Mouse (Mus musculus) midbrain, embryonic 12.5 days (tissue): ENCODE measurements around the gene Cenpu. TPM values are rescaled to one million over a fixed set of nuclear protein-coding genes. Genes with fewer than 3 reads are reported as not detected.

Source experiments
- ATAC-seq: fragments of 200-750 bp; cut with Nextera tagmentation; 2 replicates; pipeline ENCODE4 v1.8.0; 2017; ENCODE audit warnings: low read depth, moderate TSS enrichment, moderate library complexity; ENCODE audit not compliant: low FRiP score
- H3K27ac ChIP-seq: fragments of 300-500 bp; sonication (generic); replicated peaks from 2 replicates; pipeline ENCODE4 v1.5.1; 2016; ENCODE audit warnings: mild to moderate bottlenecking
- H3K27me3 ChIP-seq: fragments of 300-500 bp; sonication (generic); 2 replicates; pipeline ENCODE4 v1.6.1; 2016; ENCODE audit warnings: mild to moderate bottlenecking
- H3K36me3 ChIP-seq: fragments of 300-500 bp; sonication (generic); 2 replicates; pipeline ENCODE4 v1.6.1; 2016
- H3K4me1 ChIP-seq: fragments of 300-500 bp; sonication (generic); 2 replicates; pipeline ENCODE4 v1.6.1; 2016
- H3K4me2 ChIP-seq: fragments of 300-500 bp; sonication (generic); replicated peaks from 2 replicates; pipeline ENCODE4 v1.6.1; 2016; ENCODE audit warnings: mild to moderate bottlenecking, moderate library complexity
- H3K4me3 ChIP-seq: fragments of 300-500 bp; sonication (generic); 2 replicates; pipeline ENCODE4 v1.5.1; 2016; ENCODE audit warnings: mild to moderate bottlenecking
- H3K9ac ChIP-seq: fragments of 300-500 bp; sonication (generic); replicated peaks from 2 replicates; pipeline ENCODE4 v1.6.1; 2016; ENCODE audit warnings: mild to moderate bottlenecking, moderate library complexity
- H3K9me3 ChIP-seq: fragments of 300-500 bp; sonication (generic); 2 replicates; pipeline ENCODE4 v1.6.1; 2016; ENCODE audit warnings: mild to moderate bottlenecking
- WGBS: fragments of 180-500 bp; shearing (Covaris S2); methylation state at CpG from one replicate; pipeline ENCODE4 v1.1.7; 2016; 5-methylcytosine and 5-hydroxymethylcytosine counted together
- polyA plus RNA-seq: library from polyadenylated mRNA; unstranded; fragments of >200 nt; fragmentation: Nextera tagmentation; extraction: Ambion mirVana; gene quantifications from 2 replicates; pipeline ENCODE4 v1.2.1, GENCODE M21; 2016

The Cenpu gene
- polyA plus RNA-seq, 1 experiment from 2014 or later, result 22.2 TPM

DNA sequence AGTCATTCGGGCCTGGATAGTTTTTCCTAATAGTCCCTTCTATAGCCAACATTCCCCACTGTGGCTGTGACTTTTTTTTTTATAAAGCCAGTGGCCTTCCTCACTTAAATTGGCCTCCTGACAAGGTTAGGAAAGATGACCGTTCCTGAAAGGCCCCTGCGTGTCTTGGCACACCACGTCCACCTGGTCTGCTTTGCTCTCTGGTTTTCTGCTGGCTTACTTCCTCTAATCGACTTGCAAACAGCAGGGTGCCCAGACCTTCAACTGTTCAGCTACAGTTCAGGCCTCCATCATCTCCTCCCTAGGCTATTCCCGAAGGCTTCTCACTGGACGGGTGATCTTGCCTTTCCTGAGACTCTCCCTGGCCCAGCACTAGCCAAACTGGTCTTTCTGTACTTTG is 76.1 kb downstream of the Cenpu start:
- Histone ChIP-seq H3K9me3 (no peaks in the 10 kb centered on the region), H3K27me3 (no peaks in the 10 kb centered on the region), H3K4me3 (no peak overlapping the region), H3K4me1 (no peaks in the 10 kb centered on the region), H3K4me2 (no peak overlapping the region), H3K9ac (no peak overlapping the region), H3K27ac (no peak overlapping the region), H3K36me3 (peaks cover 22% of the 10 kb centered on the region)
- WGBS, result 82% methylated on average over 7 of the region's 7 CpGs
- no peak for ATAC-seq

DNA sequence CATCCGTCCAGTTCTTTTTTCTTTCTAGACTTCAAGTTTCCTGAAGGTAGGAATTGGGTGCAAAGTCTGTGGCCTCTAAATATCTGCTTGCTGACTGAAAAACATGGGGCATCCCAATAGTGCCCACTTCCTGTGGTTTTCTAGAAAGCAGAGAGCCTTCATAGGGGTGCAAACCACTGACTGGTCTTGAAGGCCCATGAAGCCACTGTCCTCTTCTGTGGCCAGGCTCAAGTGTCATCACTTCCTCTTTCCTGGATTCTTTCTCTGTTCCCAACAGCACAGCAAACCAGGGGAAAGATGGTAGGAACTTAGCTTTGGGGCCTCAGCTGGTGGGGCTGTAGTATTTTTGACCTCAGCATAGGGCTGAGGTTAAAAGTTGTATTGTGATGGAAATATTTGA is 76.8 kb downstream of the Cenpu start:
- no peak for ATAC-seq
- Histone ChIP-seq H3K36me3 (peaks cover 30% of the 10 kb centered on the region), H3K9ac (no peak overlapping the region), H3K27me3 (no peaks in the 10 kb centered on the region), H3K9me3 (no peaks in the 10 kb centered on the region), H3K4me2 (no peak overlapping the region), H3K4me1 (no peaks in the 10 kb centered on the region), H3K27ac (no peak overlapping the region), H3K4me3 (no peak overlapping the region)
- WGBS, result 94% methylated on average over 1 of the region's 1 CpGs

Other genes with a start within 250 kb of the Cenpu start
- gene Acsl1, start 81.0 kb upstream of the Cenpu start, polyA plus RNA-seq, result 7.8 and 8.9 TPM in 2 replicates
- gene Primpol, start 65.2 kb downstream of the Cenpu start, polyA plus RNA-seq, result 9.7 and 13.4 TPM in 2 replicates
- 166 and 168 TPM in 2 replicates for gene Casp3, start 65.3 kb downstream of the Cenpu start, polyA plus RNA-seq
- gene Irf2, start 187.7 kb downstream of the Cenpu start, polyA plus RNA-seq, result 7.7 and 9.4 TPM in 2 replicates